Mouse (Mus musculus): ENCODE measurements around the gene Stpg4. TPM values are rescaled to one million over a fixed set of nuclear protein-coding genes. Genes with fewer than 3 reads are reported as not detected.
A peak's percentile ranks its signal among the peaks of the same experiment; 100 is the strongest.

Stpg4 gene
- polyA plus RNA-seq (2015; fragmentation: Nextera tagmentation; extraction: Ambion mirVana): not detected in 2 replicates

- H3K4me2 ChIP-seq (ENCODE audit: low read length): no peak within 1 kb of the TSS
- H3K9ac ChIP-seq (replicated peaks; ENCODE audit: low read depth, low read length): 0 out of 2 replicates have a peak within 1 kb of the TSS, but pooled peaks have one; percentile 4
- H3K27me3 ChIP-seq (replicated peaks; ENCODE audit: control insufficient read depth, insufficient read depth, low read length): no peaks in the 10 kb centered on the region
- 53% methylated on average over 24 of the region's 24 CpGs for WGBS
- H3K9me3 ChIP-seq (ENCODE audit: control insufficient read depth, low read length): no peaks in the 10 kb centered on the region
- peak; percentile 23; the same call in 1 of the 2 replicates for ATAC-seq
- peaks cover 17% of the 10 kb centered on the region for H3K36me3 ChIP-seq (ENCODE audit: control insufficient read depth, insufficient read depth)
- no peak within 1 kb of the TSS for H3K27ac ChIP-seq (ENCODE audit: low read length)
- H3K4me3 ChIP-seq (replicated peaks; ENCODE audit: low read length): no peak within 1 kb of the TSS
- no peaks in the 10 kb centered on the region for H3K4me1 ChIP-seq (replicated peaks; ENCODE audit: control insufficient read depth, insufficient read depth, low read length)
Observed at GRCm38 (mm10) chr17:87427511-87427910, at the start of gene Stpg4. Stpg4 (minus strand) TSS chr17:87427741.

- no peak overlapping the region for H3K27ac ChIP-seq (ENCODE audit: low read length)
- no peaks in the 10 kb centered on the region for H3K36me3 ChIP-seq (ENCODE audit: control insufficient read depth, insufficient read depth)
- H3K9me3 ChIP-seq (ENCODE audit: control insufficient read depth, low read length): no peaks in the 10 kb centered on the region
- no peak overlapping the region for H3K9ac ChIP-seq (replicated peaks; ENCODE audit: low read depth, low read length)
- 70% methylated on average over 8 of the region's 8 CpGs for WGBS
- no peak overlapping the region for H3K4me2 ChIP-seq (ENCODE audit: low read length)
- peaks cover 30% of the 10 kb centered on the region for H3K4me1 ChIP-seq (replicated peaks; ENCODE audit: control insufficient read depth, insufficient read depth, low read length)
- no peak for ATAC-seq
- H3K27me3 ChIP-seq (replicated peaks; ENCODE audit: control insufficient read depth, insufficient read depth, low read length): no peaks in the 10 kb centered on the region
- no peak overlapping the region for H3K4me3 ChIP-seq (replicated peaks; ENCODE audit: low read length)
Observed at GRCm38 (mm10) chr17:87475356-87475755, 47.8 kb upstream of the Stpg4 start.

GRCm38 (mm10) chr17:87474501-87474795, 46.9 kb upstream of the Stpg4 start:
- Histone ChIP-seq H3K27me3 (replicated peaks; ENCODE audit: control insufficient read depth, insufficient read depth, low read length) (no peaks in the 10 kb centered on the region), H3K9me3 (ENCODE audit: control insufficient read depth, low read length) (no peaks in the 10 kb centered on the region), H3K9ac (replicated peaks; ENCODE audit: low read depth, low read length) (peak overlapping the region; percentile 59), H3K4me1 (replicated peaks; ENCODE audit: control insufficient read depth, insufficient read depth, low read length) (peaks cover 30% of the 10 kb centered on the region), H3K27ac (ENCODE audit: low read length) (peak overlapping the region; percentile 39; the same call in 1 of the 2 replicates), H3K4me2 (ENCODE audit: low read length) (peak overlapping the region; percentile 70), H3K36me3 (ENCODE audit: control insufficient read depth, insufficient read depth) (no peaks in the 10 kb centered on the region), H3K4me3 (replicated peaks; ENCODE audit: low read length) (peak overlapping the region; percentile 37)
- WGBS: under 1% methylated on average over 7 of the region's 7 CpGs
- no peak for ATAC-seq

- H3K4me1 ChIP-seq (replicated peaks; ENCODE audit: control insufficient read depth, insufficient read depth, low read length): peaks cover 30% of the 10 kb centered on the region
- H3K27ac ChIP-seq (ENCODE audit: low read length): peak overlapping the region; percentile 39
- WGBS: under 1% methylated on average over 23 of the region's 23 CpGs
- H3K4me3 ChIP-seq (replicated peaks; ENCODE audit: low read length): peak overlapping the region; percentile 37
- H3K36me3 ChIP-seq (ENCODE audit: control insufficient read depth, insufficient read depth): no peaks in the 10 kb centered on the region
- no peaks in the 10 kb centered on the region for H3K9me3 ChIP-seq (ENCODE audit: control insufficient read depth, low read length)
- H3K9ac ChIP-seq (replicated peaks; ENCODE audit: low read depth, low read length): peak overlapping the region; percentile 59
- peak; percentile 68 for ATAC-seq
- H3K27me3 ChIP-seq (replicated peaks; ENCODE audit: control insufficient read depth, insufficient read depth, low read length): no peaks in the 10 kb centered on the region
- H3K4me2 ChIP-seq (ENCODE audit: low read length): peak overlapping the region; percentile 70
Observed at GRCm38 (mm10) chr17:87473736-87474500, 46.4 kb upstream of the Stpg4 start.

GRCm38 (mm10) chr17:87473441-87473735, 45.8 kb upstream of the Stpg4 start:
- 6% methylated on average over 9 of the region's 9 CpGs for WGBS
- Histone ChIP-seq H3K9me3 (ENCODE audit: control insufficient read depth, low read length) (no peaks in the 10 kb centered on the region), H3K4me1 (replicated peaks; ENCODE audit: control insufficient read depth, insufficient read depth, low read length) (peaks cover 26% of the 10 kb centered on the region), H3K4me2 (ENCODE audit: low read length) (peak overlapping the region; percentile 70), H3K27me3 (replicated peaks; ENCODE audit: control insufficient read depth, insufficient read depth, low read length) (no peaks in the 10 kb centered on the region), H3K9ac (replicated peaks; ENCODE audit: low read depth, low read length) (peak overlapping the region; percentile 59), H3K36me3 (ENCODE audit: control insufficient read depth, insufficient read depth) (no peaks in the 10 kb centered on the region), H3K27ac (ENCODE audit: low read length) (peak overlapping the region; percentile 20; the same call in 1 of the 2 replicates), H3K4me3 (replicated peaks; ENCODE audit: low read length) (peak overlapping the region; percentile 37)
- ATAC-seq: no peak; the same call in 1 of the 2 replicates

GRCm38 (mm10) chr17:87472879-87473278, 45.3 kb upstream of the Stpg4 start:
- peaks cover 21% of the 10 kb centered on the region for H3K4me1 ChIP-seq (replicated peaks; ENCODE audit: control insufficient read depth, insufficient read depth, low read length)
- WGBS: 60% methylated on average over 10 of the region's 10 CpGs
- no peaks in the 10 kb centered on the region for H3K9me3 ChIP-seq (ENCODE audit: control insufficient read depth, low read length)
- no peak for ATAC-seq
- H3K27ac ChIP-seq (ENCODE audit: low read length): no peak overlapping the region
- H3K4me3 ChIP-seq (replicated peaks; ENCODE audit: low read length): no peak overlapping the region
- H3K36me3 ChIP-seq (ENCODE audit: control insufficient read depth, insufficient read depth): no peaks in the 10 kb centered on the region
- no peak overlapping the region for H3K9ac ChIP-seq (replicated peaks; ENCODE audit: low read depth, low read length)
- H3K4me2 ChIP-seq (ENCODE audit: low read length): no peak overlapping the region
- no peaks in the 10 kb centered on the region for H3K27me3 ChIP-seq (replicated peaks; ENCODE audit: control insufficient read depth, insufficient read depth, low read length)

- Histone ChIP-seq H3K4me2 (ENCODE audit: low read length) (no peak overlapping the region), H3K27me3 (replicated peaks; ENCODE audit: control insufficient read depth, insufficient read depth, low read length) (no peaks in the 10 kb centered on the region), H3K4me3 (replicated peaks; ENCODE audit: low read length) (no peak overlapping the region), H3K9ac (replicated peaks; ENCODE audit: low read depth, low read length) (no peak overlapping the region), H3K36me3 (ENCODE audit: control insufficient read depth, insufficient read depth) (no peaks in the 10 kb centered on the region), H3K4me1 (replicated peaks; ENCODE audit: control insufficient read depth, insufficient read depth, low read length) (peaks cover 16% of the 10 kb centered on the region), H3K27ac (ENCODE audit: low read length) (no peak overlapping the region), H3K9me3 (ENCODE audit: control insufficient read depth, low read length) (no peaks in the 10 kb centered on the region)
- no peak for ATAC-seq
- WGBS: 59% methylated on average over 6 of the region's 6 CpGs
Observed at GRCm38 (mm10) chr17:87471661-87472060, 44.1 kb upstream of the Stpg4 start.

- 72% methylated on average over 8 of the region's 8 CpGs for WGBS
- no peaks in the 10 kb centered on the region for H3K36me3 ChIP-seq (ENCODE audit: control insufficient read depth, insufficient read depth)
- no peak overlapping the region for H3K4me3 ChIP-seq (replicated peaks; ENCODE audit: low read length)
- ATAC-seq: no peak
- H3K9ac ChIP-seq (replicated peaks; ENCODE audit: low read depth, low read length): no peak overlapping the region
- H3K27me3 ChIP-seq (replicated peaks; ENCODE audit: control insufficient read depth, insufficient read depth, low read length): no peaks in the 10 kb centered on the region
- H3K27ac ChIP-seq (ENCODE audit: low read length): no peak overlapping the region
- H3K4me1 ChIP-seq (replicated peaks; ENCODE audit: control insufficient read depth, insufficient read depth, low read length): peaks cover 16% of the 10 kb centered on the region
- no peak overlapping the region for H3K4me2 ChIP-seq (ENCODE audit: low read length)
- no peaks in the 10 kb centered on the region for H3K9me3 ChIP-seq (ENCODE audit: control insufficient read depth, low read length)
Observed at GRCm38 (mm10) chr17:87470797-87471196, 43.3 kb upstream of the Stpg4 start.

- no peak for ATAC-seq
- Histone ChIP-seq H3K27me3 (replicated peaks; ENCODE audit: control insufficient read depth, insufficient read depth, low read length) (no peaks in the 10 kb centered on the region), H3K36me3 (ENCODE audit: control insufficient read depth, insufficient read depth) (no peaks in the 10 kb centered on the region), H3K9ac (replicated peaks; ENCODE audit: low read depth, low read length) (no peak overlapping the region), H3K9me3 (ENCODE audit: control insufficient read depth, low read length) (no peaks in the 10 kb centered on the region), H3K4me1 (replicated peaks; ENCODE audit: control insufficient read depth, insufficient read depth, low read length) (peaks cover 16% of the 10 kb centered on the region), H3K4me2 (ENCODE audit: low read length) (no peak overlapping the region), H3K4me3 (replicated peaks; ENCODE audit: low read length) (no peak overlapping the region), H3K27ac (ENCODE audit: low read length) (no peak overlapping the region)
- 66% methylated on average over 8 of the region's 8 CpGs for WGBS
Observed at GRCm38 (mm10) chr17:87470282-87470681, 42.7 kb upstream of the Stpg4 start.
